Mouse (Mus musculus) gastrocnemius, postnatal 25 days (tissue): ENCODE results near the gene Neurl3. TPM values are rescaled to one million over a fixed set of nuclear protein-coding genes. Genes with fewer than 3 reads are reported as not detected.

ENCODE experiments used
- DNase-seq: peaks from one replicate; pipeline ENCODE4 v3.0.0; 2022
- long read RNA-seq, 2 experiments: library from polyadenylated mRNA; stranded (forward); transcript quantifications; one replicate each; pipeline ENCODE4 v2.0.0; 2021
- total RNA-seq, 2 experiments: library from RNA; stranded (reverse); gene quantifications; 1 replicate in 1 of 2; 2 replicates in 1 of 2; pipeline ENCODE4 v1.2.3; 2021

Gene Neurl3
- under 1 TPM; 0.51 to 0.88 TPM for total RNA-seq
- long read RNA-seq, experiment 1: 0 reads
- long read RNA-seq, experiment 2: 0 reads

DNA sequence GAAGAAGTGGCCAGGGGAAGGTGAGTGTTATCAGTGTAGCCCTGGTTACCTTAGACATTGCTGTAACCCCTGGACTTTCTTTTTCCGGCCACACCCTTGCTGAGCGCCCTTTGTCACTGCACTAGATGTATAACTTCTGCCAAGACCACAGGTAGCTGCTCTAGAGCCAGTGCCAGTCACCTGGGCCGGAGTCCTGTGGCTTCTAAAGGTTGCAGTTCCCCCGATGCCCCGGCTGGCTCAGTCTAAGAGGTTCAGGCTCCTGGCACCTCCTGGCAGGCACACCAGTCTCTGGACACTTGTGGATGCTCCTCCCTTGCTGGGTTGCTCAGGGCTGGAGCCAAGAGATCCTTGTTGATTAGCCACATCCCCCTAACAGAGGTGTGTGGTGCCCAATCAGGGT lies at the start of gene Neurl3:
TSS of gene Neurl3 (minus strand) at position 225 of the 400 bp plus-strand sequence.
- no peak for DNase-seq

DNA sequence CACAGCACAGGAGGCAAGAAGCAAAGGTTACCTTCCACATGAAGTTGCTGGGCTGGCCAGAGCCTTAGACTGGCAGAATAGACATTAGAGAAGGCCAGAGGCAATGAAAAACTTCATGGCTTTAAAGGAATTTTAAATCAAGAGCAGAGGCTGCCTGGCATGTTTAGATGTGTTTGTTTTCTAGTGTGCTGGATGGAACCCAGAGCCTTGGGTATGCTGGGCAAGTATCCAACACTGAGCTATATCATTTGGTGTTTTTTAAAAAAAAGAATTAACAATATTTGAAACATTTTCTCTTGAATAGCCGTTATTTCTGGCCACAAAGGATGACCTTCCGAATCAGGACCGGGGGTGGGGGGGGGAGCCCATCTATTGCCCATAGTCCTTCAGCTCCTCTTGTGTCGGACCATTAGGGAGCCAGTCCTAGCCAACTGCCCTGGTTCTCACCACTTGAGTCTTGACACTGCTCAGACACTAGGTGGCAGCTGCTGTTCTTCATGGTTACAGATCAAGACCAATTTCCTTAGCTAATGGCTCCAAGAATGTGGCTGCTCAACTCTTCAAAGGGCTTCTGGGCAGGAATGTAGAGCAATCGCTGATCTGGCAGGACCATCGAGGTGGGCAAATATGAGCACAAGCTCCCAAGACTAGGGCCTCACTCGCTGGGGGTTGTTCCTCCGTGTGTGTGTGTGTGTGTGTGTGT lies 49.4 kb upstream of the Neurl3 start:
- peak; percentile 41 for DNase-seq

DNA sequence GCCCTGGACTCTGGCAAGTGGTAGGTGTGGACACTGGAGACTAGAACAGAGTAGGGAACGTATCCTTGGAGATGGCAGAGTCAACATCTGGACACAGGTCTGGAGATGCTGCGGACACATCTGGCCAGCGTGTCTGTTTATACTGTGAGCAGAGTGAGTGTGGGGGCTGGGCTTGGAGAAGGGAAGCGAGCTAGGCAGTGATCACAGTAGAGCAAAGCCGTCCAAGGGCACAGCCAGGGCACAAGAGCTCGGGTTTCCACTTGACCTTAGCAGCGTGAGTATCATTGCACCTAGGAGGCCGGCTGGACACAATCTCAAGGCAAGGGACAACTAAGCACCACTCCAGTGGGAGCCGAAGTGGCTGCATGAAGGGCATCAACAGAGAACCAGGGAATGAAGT lies 48.6 kb upstream of the Neurl3 start:
- peak; percentile 44 for DNase-seq

DNA sequence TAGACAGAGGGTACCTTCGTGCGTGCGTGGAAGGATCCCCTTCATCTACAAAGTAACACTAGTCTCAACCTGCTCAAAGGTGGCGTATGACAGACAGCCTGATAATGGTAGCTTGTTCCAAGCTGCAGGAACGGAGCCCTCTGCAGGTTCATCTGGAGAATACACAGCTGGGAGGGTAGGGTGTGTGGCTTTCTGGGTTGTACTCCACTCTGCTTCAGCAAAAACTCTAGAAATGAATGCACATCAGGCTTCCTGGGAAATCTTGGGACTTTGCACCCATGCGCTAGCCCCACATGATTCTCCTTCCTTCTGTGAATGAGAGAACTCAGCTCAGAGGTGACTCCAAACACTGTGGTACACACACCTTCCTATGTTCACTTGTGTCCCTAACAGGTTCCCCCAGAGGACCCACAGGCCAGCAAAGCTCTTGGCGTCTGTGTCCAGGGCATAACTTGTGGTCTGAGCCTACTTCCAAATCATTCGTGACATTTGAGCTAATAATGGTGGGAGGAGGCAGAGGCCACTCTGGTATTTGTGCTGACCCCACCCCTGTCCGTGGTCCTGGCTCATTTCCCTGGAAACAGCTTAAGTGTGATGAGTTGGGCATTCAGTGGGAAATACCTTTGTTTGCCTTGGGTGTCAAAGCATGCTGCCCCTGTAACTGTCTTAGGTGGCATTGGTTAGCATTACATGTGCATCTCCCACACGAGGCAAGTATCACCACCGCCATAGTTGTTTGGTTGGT lies 47.5 kb upstream of the Neurl3 start:
- DNase-seq: no peak

DNA sequence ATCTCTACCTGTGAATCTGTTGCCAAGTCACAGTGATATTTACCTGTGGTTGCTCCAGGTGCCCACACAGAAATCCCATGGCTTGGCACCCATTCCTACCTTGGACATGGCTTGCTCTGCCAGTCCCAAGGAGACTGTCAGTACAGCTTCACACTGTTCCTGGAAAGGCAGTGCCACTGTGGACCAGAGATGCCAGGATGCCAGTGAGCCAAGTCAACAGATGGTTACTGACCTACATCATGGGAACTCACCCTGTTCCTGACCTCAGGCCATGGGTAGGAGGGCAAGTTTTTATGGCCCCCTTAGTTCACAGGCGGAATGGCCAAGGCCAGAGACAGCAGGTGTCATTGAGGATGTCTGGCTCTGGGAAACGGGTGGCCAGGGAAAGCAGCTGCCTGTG lies 46.7 kb upstream of the Neurl3 start:
- DNase-seq: peak; percentile 36

DNA sequence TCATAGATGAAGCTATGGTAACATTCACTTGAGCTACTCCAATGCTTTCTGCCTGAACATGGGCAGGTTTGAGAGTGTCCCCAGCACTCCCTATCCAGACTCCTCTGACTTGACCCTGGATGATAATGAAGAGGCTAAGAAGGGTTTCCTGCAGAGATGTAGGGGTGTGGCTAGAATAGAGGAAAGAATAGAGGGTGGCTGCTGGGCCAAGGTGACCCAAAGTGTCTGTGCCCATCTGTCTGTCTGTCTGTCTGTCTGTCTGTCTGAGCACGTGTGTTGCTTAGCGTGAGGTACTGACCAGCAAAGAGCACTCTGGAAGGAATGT lies 41.3 kb upstream of the Neurl3 start:
- no peak for DNase-seq

DNA sequence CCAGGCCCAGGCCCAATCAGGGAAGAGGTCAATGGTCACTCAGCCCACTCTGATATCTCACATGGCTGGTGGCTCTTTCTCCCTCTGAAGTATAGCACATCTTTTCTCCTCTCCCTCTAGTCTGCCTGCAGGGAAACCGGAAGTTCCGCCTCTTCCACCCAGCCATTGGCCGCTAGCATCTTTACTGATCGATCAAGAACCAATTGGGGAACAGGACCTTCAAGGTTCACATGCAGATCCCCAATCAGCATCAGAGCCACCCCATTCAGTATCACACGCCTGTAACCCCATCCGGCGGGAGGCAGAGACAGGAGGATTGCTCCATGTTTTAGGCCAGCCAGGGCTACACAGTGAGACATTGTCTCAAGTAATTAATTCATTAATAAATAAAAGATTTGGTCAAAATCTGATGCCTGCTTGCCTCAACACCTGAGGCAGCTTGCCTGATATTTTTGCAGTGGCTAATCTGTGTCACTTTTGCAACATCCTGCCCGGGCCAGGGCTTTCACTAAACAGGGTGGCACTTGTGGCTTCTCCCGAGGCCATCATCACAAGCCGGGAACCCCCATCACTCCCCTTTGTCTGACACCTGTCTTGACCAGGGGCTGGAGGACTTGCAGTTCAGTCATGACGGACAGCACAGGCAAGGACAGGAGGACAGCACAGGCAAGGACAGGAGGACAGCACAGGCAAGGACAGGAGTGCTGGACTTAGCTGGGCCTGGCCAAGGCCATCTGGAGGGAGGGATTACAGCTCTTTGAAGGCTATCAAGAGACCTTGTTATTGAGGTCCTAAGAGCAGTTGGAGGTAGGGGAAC lies 40.7 kb upstream of the Neurl3 start:
- DNase-seq: no peak

DNA sequence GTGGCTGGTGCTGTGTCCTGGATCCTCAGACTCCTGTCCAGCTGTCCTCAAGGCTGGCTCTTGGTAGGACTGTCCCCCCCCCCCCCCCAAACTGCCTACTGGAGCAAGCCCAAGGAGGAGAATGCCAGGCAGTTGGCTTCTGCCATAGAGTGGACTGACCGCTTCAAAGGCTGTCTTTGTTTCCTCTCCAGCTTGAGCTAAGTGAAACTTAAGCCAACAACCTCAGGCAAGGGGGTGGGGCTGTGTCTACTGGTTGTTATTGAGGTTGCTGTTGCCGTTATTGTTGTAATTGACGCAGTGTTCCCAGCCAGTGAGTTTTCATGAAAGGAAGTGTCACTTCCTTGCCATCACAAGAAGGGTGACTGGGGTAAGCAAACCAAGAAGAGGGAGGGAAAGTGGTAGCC lies 35.0 kb upstream of the Neurl3 start:
- DNase-seq: no peak

DNA sequence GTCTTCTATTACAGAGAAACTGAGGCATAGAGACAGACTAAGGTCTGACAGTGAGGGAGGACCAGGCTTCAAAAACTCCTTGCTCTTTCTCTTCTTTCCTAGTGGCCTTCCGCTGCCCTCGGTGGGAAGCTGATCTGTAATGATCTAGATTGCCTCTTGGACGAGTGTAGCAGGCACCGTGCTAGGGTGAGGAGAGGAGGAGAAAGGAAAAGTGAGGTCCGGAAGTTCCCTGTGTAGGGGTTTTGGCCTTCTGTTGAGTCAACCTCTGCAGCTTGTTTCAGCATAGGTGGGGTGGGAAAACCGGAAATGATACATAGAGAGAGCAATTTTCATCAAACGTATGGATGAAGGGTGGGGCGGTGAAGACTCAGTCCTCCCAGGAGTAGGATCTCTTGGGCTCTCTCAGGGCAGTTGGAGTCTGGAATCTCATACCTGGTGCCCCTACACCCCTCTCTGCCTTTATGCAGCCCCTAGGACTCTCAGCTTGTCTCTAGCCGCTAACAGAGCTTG lies 34.5 kb upstream of the Neurl3 start:
- DNase-seq: no peak

DNA sequence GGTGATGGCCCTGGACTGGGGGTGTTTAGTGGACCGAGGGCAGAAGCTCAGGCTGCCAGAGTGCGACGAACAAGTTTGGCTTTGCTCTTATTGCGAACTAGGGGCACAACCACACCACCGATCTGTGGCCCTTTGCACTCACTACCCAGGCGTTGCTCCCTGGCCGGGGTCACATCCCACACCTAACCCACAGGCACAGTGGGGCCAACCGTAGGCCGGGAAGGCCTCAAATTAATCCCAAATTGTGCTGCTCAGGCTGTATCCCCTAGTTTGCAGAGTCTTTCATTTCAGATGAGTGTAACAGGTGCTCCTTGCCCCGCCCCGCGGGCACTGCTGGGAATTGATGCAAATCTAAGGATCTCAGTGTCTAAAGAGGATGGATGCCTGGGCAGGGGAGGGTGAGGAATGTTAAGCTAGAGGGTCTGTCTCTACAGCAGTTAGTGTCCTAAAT lies 34.0 kb upstream of the Neurl3 start:
- DNase-seq: no peak

DNA sequence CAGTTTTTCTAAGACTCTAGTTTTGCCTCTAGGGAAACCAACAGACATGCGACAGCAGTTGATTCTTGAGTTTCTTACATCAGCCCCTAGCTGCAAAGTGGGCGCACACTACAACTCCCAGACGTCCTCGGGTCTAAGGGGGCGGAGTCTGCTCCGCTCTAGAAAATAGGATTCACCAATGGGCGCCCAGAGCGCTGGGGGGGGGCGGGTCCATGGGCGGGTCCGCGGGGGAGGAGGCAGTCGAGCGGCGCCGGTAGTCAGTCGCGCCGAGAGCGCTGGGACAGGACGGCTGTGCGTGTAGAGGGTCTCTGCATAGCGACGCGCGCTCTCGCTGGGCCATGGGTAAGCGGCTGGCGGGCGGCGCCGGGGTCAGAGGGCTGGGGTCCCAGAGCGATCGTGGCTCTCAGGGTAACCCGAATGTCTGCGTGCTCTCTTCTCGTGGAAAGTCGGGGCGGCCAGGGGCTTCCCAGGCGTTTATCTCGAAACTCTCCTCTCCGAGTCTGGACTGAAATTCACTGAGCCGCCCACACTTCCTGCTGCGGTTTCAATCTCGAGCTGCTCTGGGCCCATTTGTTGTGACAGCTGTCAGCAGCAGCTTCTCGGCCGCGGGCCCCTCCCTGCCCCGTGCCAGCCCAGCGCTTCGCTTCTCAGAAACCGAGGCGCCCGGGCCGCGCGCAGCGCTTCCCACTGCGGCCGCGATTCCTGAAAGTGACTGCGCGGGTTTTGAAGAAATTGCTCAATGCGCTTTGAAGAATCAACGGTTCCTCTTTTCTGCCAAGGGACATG lies 33.2 kb upstream of the Neurl3 start, which contains the start of gene Arid5a:
TSS of gene Arid5a (plus strand) at position 239 of the 786 bp plus-strand sequence.
- peak; percentile 85 for DNase-seq

DNA sequence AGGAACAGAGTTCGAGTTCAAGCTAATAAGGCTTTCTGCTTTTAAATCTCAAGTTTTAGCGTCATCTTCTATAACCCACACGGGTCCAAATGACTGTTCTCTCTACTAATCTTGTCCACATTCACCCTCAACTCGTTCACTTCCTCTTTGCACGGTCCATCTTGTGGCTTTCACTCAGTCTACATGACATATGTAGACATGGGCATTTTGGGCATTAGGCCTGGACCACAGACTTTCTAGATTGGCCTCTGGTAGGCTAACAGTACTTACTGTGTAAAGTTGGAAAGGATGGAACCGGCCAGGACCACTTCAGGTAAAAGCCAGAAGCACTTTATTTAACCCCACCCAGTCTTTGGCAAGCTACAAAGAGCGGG lies 32.6 kb upstream of the Neurl3 start:
- DNase-seq: no peak

DNA sequence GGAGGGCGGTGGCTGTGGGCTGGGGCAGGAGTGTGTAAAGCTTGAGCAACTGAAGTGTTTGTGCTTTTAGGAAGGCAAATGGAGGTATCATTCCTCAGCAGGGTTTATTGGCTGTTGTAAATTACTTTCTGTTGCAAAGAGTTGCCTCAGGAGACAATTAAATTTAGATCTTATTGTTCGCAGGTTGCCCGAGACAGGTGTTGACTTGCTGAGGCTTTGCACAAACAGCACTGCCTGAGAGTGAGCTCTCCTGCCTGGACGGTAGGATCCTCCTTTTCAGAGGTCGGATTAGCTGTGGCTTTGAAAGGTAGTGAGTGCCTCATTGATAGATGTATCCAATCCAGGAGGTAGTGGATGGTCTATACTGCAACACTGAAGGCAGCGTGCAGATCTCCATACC lies 31.6 kb upstream of the Neurl3 start:
- DNase-seq: no peak

DNA sequence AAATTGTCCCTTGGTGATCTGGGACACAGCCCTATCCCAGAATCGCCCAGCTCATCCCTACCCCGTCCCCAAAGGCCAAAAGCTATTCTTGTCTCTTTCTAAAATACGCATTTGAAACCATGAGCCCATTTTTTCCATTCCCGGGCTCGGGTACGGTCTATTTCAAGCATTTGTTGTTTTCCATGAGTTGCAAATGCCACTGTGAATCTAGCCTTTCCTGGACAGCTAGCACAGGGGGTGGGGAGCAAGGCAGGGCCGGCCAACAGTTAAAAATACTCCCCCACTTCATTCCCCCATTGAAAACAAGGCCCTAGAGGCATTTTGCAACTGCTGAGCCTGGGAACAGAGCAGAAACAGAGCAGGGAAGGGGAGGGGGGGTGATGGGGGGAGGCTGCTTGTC lies 30.3 kb upstream of the Neurl3 start:
- DNase-seq: peak; percentile 76

DNA sequence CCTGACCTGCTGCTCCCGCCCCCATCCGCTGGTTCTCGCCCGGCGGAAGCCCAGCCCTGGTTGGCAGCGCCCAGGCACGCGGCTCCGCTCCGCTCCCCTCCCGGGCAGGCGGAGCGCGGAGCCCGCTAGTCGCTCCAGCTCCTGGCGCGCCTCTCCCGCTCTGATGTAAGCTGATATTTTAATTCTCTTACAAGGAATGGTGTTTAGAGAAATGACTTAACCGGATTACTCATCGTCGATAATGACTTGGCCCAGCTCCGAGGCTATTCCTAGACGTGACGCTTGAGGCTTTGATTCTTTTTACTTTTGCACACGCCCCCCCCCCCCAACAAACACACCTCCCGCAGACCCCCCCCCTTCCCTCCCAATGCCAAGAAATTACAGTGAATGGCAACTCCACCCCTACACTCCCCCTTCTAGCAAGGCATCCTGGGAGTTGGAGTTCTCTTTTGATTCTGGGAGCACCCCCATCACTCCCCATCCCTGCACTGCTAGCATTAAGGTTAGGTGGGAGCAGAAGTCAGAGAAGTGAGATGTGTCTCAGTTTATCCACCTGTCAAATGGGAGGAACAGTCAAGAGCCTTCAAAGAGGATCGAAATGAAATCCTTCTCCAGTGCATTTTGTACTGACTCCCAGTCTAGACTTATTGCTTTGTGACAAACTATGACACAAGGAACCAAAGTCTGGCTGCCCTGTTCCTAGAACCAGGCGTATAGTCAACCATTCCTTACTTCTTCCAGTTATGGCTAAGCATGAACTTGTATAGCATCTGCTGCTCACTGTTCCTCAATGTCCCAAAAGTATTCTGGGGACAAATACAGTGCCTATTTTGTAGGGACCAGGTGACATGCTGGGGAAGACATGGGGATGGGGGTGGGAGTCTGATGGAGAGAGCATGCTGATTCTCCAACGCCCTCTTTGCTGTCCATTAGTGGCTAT lies 29.2 kb upstream of the Neurl3 start:
- DNase-seq: peak; percentile 81

DNA sequence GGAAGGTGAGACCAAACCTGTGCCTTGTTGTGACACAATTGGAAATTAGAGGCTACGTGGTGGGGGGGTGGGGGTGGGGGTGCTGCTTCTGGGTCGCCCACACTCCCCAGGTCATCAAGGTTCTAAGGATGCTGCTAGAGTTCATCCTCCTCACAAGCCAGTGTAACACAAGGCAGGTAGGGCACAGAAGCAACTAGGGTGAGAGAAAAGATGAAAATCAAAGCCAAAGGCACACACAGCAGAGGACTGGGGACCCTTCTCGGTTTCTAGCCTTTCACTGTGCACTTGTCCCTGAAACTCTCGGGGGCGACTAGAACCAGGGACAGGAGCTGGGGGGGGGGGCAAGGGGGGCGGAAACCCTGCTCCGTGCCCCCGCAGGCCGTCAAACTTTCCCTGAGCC lies 28.5 kb upstream of the Neurl3 start:
- DNase-seq: no peak

DNA sequence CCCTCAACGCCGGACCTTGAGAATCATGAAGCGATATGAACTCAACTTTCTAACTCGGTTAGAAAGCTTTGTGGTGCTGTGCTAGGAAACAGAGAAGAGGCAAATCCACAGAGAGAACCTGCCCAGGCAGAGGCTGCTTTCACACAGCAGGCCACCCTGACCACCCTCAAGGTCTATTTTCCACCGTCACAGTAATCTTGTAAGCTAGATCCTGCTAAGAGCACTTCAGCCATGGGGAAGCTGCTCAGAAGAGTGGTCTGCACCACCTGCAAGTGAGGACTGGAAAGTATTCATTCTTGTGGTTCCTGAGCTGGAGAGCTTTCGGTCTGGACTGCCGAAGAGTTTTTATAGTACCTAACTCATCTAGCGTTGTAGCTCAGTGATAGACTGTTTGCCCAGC lies 27.8 kb upstream of the Neurl3 start:
- DNase-seq: no peak

DNA sequence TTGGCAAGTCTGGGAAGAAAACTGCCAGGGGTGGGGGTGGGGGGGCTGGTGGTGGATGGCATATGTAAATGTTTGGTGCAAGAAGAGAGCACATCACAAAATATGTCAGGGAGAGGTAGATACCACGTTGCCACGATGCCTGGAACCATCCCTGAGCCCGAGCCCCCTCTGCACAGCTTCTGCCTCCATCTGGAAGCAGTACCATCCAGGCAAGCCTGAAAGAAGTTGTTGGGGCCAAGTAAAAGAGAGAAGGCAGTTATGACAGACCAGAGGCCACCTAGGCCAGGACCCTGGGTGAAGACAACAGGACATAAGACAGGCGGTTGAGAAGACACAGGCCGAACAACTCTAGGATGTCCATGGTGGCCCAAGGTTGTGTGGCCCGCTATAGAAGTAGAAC lies 26.0 kb upstream of the Neurl3 start:
- DNase-seq: no peak

DNA sequence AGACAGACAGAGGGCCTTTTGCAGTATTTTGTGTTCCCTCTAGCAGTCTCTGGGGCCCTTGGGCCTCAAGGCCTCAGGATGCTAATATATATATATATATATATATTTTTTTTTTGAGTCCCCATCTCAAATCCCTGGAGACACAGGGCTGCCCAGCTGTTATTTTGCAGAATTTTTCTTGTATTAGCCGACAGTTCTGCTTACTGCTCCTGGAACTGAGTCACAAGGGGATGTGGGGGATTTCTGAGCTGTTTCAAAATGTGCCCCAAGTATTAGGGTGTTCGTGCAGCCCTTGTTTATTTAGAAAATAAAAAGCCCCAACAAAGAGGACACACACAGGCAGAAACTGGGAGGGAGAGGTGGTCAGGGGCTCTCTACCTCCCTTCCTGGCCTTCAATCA lies 25.2 kb upstream of the Neurl3 start:
- DNase-seq: no peak

DNA sequence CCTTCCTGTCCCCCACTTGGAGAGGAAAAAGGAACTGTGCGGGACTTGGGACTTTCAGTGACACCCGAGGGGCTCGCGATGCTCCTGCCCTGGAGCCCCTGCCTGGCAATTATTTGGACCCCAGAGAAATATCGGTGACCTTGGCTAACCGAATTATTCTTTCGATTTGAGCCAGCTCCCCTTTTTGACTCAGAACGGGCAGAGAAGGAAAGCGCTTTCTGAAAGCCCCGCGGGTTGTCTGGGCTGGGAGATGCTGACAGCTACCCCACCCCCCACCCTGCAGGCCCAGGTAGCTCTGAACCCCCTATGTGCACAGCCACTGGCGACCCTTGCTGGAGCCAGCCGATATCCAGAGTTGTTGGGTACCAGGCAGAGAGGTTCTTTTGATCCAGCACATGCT lies 24.6 kb upstream of the Neurl3 start:
- DNase-seq: no peak

DNA sequence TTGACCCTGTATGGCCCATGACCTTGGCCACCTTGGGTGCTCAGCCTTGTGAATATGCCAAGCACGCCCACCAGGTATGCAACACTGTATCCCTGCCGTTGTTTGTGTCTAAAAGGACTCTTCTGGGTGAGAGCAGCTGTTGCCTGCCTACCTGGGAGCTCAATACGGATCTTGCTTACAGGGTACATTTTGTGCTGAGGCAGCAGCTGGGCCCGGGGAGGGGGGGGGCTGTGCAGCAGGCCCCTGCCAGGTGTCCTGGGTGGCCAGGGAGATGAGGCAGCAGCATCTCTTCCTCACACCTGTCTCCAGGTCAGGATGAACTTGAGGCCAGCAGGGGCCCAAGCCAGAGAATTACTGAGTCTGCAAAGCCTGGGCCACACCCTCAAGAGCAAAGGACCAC lies 23.6 kb upstream of the Neurl3 start:
- DNase-seq: no peak
